Mouse (Mus musculus): ENCODE measurements at regions not wholly inside any gene's neighbourhood (a gene's known extent, or its start where the extent isn't known, plus 50 kb on each side); places are given as distances from the start of the nearest gene placed in this dataset.

DNA sequence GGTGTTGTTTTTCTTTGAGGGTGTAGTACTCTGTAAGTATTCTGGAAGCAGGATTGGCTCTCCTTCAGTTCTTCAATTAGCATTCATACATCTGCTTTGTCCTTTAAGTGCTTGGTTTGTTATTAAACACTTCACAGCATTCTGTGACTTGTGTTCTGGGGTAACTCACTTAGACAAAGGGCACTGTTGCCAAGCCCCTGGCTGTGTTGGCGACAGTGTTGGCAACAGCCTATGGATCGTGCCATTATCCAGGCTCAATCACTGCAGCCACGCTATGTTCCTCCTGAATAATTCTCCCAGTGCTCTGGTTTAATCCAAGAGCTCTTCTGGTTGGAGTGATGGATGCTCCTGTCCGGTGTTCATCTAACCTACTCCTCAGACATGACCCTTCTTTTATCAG, 265.6 kb upstream of the BB014433 start:
- WGBS, result 90% methylated on average over 4 of the region's 4 CpGs
- Histone ChIP-seq H3K4me1 (no peaks in the 10 kb centered on the region), H3K36me3 (no peaks in the 10 kb centered on the region), H3K4me3 (no peak overlapping the region), H3K9me3 (replicated peaks) (no peaks in the 10 kb centered on the region), H3K27me3 (ENCODE audit: low read depth, poor library complexity, severe bottlenecking) (no peaks in the 10 kb centered on the region; the same call in 1 of the 2 replicates), H3K27ac (no peak overlapping the region)
- no peak for DNase-seq (ENCODE audit: low spot score)

DNA sequence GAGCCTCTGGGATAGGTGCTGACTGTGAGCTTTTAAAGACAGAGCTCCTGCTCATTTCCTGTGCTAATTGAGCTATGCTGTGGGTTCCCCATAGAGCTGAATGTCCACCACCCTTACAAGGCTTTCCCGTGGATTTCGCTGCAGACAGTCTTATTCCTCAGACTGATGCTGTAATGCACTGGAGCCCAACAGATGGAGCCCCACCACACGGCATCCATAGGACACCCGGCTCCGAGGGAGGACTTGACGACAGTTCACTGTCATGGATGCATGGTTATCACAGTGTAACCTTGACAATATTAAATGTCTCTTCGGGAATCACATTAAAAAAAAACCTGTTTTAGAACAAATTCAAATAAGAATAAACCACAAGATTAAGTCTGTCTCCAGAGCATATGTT, 265.2 kb upstream of the BB014433 start:
- no peaks in the 10 kb centered on the region; the same call in 1 of the 2 replicates for H3K27me3 ChIP-seq (ENCODE audit: low read depth, poor library complexity, severe bottlenecking)
- H3K4me3 ChIP-seq, result no peak overlapping the region
- no peak overlapping the region for H3K27ac ChIP-seq
- DNase-seq (ENCODE audit: low spot score), result no peak
- 83% methylated on average over 7 of the region's 7 CpGs for WGBS
- H3K36me3 ChIP-seq, result no peaks in the 10 kb centered on the region
- H3K4me1 ChIP-seq, result no peaks in the 10 kb centered on the region
- H3K9me3 ChIP-seq (replicated peaks), result no peaks in the 10 kb centered on the region

DNA sequence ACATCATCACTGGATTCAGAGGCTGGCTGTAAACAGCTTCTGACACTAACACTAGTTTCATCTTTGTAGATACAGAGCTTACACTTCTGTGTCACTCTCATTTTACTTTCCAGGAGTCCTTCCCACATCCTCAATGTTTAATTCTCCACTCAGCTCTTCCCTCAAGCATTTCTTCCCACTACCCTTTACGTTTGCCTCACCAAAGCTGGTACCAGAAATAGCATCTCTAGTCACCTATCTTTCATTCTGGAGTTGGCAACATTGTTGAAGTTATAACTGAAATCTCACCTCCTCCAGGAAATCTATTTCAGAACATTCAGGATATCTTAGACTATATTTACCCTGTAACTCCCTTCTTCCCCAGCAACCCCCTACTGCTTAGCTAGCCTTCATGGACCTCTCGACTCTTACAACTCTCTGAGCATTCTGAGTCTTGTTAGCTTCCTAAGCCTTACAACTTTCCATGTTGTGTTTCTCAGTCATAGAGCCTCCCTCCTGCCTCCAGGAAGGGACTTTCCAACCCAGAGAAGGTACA, 258.3 kb upstream of the BB014433 start:
- Histone ChIP-seq H3K4me1 (no peaks in the 10 kb centered on the region), H3K27ac (no peak overlapping the region), H3K27me3 (ENCODE audit: low read depth, poor library complexity, severe bottlenecking) (no peaks in the 10 kb centered on the region), H3K9me3 (replicated peaks) (no peaks in the 10 kb centered on the region), H3K4me3 (no peak overlapping the region), H3K36me3 (no peaks in the 10 kb centered on the region)
- DNase-seq (ENCODE audit: low spot score), result no peak
- 90% methylated on average over 2 of the region's 2 CpGs for WGBS

DNA sequence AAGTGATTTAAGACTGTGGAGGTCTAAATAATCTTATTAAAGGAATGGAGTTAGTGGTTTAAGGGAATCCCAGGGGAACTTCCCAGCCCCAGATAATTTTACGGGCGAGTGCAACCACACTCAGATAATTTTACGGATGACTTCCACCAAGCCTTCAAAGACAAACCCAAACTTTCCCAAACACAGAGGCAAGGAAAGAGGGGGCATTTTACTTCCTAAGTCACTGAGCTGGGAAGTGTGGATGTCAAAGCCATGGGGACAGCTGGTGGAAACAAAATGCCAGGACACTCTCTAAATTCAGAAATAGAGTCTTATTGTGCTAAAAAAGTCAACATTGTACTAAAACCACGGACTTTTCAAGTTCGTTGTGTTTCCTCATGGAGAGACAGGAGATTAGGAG, 227.9 kb upstream of the BB014433 start:
- 59% methylated on average over 5 of the region's 5 CpGs for WGBS
- H3K27me3 ChIP-seq (ENCODE audit: low read depth, poor library complexity, severe bottlenecking), result 0 out of 2 replicates have a peak, but pooled peaks cover 14% of the 10 kb centered on the region
- H3K36me3 ChIP-seq, result no peaks in the 10 kb centered on the region
- no peak for DNase-seq (ENCODE audit: low spot score)
- no peaks in the 10 kb centered on the region for H3K9me3 ChIP-seq (replicated peaks)
- no peak overlapping the region for H3K4me3 ChIP-seq
- H3K4me1 ChIP-seq, result peaks cover 18% of the 10 kb centered on the region
- no peak overlapping the region for H3K27ac ChIP-seq

DNA sequence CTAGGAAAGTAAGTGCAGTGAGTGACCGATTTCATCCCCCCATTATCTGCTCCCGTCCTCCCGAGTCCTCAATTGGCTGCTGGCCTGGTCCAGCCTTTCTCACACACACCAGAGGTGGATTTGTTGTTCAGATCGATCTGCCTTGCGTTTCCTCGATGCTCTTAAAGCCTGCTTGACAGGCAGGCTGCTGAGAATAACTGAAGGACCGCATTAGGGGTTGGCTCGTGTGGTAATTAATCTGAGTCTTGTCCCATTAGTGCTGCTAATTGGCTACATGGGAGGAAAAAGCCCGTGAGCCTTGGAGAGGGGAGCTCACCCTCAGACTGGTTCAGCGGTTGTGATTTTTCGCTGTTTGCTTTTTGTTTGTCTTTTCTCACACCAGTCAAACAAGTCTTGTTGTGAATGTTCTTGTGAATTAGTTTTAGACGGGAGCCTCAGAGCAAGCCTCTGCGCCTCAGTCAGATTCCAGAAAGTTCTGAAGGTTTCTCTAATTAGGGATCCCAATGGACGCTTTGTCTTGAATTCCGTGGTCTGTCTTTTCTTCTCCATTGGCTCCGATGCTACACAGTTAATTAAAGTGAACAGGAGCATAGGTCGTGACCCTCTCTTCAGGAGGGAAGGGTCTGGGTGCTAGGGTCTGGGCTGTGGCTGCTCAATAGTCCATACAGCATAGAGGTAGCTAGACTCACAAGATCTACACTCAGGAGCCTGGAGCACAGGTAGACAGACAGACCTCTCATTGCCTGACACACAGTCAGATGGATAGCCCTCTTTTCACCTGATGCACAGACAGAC, 226.1 kb upstream of the BB014433 start:
- peak; percentile 32 for DNase-seq (ENCODE audit: low spot score)
- Histone ChIP-seq H3K36me3 (no peaks in the 10 kb centered on the region), H3K4me1 (peaks cover 18% of the 10 kb centered on the region), H3K9me3 (replicated peaks) (no peaks in the 10 kb centered on the region), H3K27me3 (ENCODE audit: low read depth, poor library complexity, severe bottlenecking) (0 out of 2 replicates have a peak, but pooled peaks cover 15% of the 10 kb centered on the region), H3K27ac (no peak overlapping the region), H3K4me3 (no peak overlapping the region)
- WGBS, result 35% methylated on average over 17 of the region's 17 CpGs

DNA sequence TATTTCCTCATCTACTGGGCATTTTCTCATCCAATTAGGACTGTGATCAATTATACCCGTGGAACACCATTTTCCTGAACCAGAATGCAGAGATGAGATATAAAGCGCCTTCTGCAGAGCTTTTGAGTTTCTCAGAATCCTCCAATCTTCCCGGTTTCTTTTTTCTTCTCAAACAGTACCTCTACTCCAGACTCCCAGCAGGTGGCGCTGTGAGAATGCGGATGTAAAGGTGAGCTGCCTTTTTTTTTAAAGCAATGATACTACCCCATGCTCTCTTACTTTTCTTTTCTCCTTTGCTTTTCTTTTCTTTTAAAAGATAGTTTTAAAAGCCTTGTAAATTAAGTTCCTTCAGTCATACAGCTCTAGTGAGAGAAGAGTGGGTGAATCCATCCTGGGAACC, 224.4 kb upstream of the BB014433 start:
- peaks cover 18% of the 10 kb centered on the region for H3K4me1 ChIP-seq
- 10% methylated on average over 5 of the region's 5 CpGs for WGBS
- H3K27ac ChIP-seq, result no peak overlapping the region
- 0 out of 2 replicates have a peak, but pooled peaks cover 15% of the 10 kb centered on the region for H3K27me3 ChIP-seq (ENCODE audit: low read depth, poor library complexity, severe bottlenecking)
- DNase-seq (ENCODE audit: low spot score), result peak; percentile 86
- H3K9me3 ChIP-seq (replicated peaks), result no peaks in the 10 kb centered on the region
- no peaks in the 10 kb centered on the region for H3K36me3 ChIP-seq
- no peak overlapping the region for H3K4me3 ChIP-seq

DNA sequence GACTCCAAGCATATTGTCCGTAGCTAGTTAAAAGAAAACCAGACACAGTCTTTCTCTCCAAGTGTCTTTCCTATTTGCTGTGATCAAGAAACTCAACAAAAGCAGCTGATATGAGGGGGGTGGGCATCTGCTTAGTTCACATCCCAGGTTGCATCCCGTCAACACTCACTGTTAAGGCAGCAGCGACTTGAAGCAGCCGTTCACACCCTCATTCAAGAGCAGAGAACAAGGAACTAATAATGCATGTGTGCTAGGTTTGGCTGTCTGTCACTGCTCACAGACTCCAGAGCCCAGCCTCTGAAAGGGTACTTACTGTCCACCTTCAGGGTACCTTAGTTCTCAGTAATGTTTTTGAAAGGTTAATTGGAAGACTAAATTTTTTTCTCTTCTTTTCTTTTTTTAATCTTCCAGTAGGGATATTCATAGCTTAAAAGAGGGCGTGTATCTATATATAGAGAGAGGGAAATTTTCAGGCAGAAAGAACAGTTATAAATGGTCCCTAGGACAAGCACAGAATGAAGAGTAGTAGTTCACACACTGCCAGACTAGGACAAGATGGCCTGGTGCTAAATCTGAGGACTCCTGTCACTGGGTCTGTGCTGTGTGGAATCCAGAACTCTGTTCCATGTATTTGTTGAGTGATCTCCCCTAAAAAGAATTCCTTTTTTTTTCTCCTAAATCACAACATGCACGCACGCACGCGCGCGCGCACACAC, 199.1 kb upstream of the BB014433 start:
- Histone ChIP-seq H3K27ac (no peak overlapping the region), H3K4me3 (no peak overlapping the region), H3K27me3 (ENCODE audit: low read depth, poor library complexity, severe bottlenecking) (no peaks in the 10 kb centered on the region), H3K36me3 (no peaks in the 10 kb centered on the region), H3K4me1 (no peaks in the 10 kb centered on the region), H3K9me3 (replicated peaks) (no peaks in the 10 kb centered on the region)
- DNase-seq (ENCODE audit: low spot score), result no peak
- 95% methylated on average over 12 of the region's 12 CpGs for WGBS

DNA sequence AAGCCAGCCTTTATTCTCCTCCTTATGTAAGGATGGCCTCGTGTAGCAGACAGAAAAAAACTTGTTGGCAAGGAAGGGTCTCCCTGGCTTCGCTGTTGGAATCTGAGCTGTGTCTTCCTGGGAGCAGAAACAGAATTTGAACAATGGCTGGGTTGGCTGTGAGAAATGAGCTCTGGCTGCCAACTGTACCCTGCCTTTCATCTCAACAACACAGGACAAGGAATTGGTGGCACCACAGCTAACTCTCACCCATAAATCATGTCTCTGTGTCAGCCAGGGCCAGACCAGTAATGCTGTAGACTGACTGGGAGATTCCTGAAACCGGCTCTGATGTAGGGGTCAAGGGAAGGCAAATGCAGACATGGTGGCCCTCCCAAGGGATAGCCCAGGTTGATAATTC, 189.5 kb upstream of the BB014433 start:
- WGBS, result 63% methylated on average over 3 of the region's 3 CpGs

DNA sequence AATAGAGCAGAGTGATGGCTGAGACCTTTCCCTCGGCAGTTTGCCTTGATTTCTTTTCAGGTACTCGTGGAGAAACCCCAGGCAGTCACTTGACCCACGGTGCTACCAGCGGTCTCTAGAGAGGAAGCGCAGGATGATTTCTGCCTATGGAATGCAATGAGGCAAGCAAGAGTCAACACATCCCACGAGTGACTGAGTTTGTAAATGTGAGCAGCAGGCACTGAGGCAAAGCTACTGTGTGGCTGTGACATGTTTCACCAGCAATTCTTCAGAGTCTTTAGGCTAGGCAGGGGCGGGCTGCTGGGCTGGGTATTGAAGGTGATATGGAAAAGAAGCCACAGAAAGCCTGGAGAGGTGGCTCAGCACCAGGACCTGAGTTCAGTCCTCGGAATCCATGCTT, 187.4 kb upstream of the BB014433 start:
- Histone ChIP-seq H3K9me3 (replicated peaks) (no peaks in the 10 kb centered on the region), H3K4me1 (no peaks in the 10 kb centered on the region), H3K27me3 (ENCODE audit: low read depth, poor library complexity, severe bottlenecking) (no peaks in the 10 kb centered on the region), H3K27ac (no peak overlapping the region), H3K4me3 (no peak overlapping the region), H3K36me3 (no peaks in the 10 kb centered on the region)
- DNase-seq (ENCODE audit: low spot score), result no peak
- 74% methylated on average over 8 of the region's 8 CpGs for WGBS

More for the DNA sequence above, 189.5 kb upstream of the BB014433 start:
- no peaks in the 10 kb centered on the region for H3K27me3 ChIP-seq (ENCODE audit: low read depth, poor library complexity, severe bottlenecking)
- no peaks in the 10 kb centered on the region for H3K36me3 ChIP-seq
- no peak overlapping the region for H3K27ac ChIP-seq
- no peak overlapping the region for H3K4me3 ChIP-seq
- no peaks in the 10 kb centered on the region for H3K4me1 ChIP-seq
- no peak for DNase-seq (ENCODE audit: low spot score)
- no peaks in the 10 kb centered on the region for H3K9me3 ChIP-seq (replicated peaks)

DNA sequence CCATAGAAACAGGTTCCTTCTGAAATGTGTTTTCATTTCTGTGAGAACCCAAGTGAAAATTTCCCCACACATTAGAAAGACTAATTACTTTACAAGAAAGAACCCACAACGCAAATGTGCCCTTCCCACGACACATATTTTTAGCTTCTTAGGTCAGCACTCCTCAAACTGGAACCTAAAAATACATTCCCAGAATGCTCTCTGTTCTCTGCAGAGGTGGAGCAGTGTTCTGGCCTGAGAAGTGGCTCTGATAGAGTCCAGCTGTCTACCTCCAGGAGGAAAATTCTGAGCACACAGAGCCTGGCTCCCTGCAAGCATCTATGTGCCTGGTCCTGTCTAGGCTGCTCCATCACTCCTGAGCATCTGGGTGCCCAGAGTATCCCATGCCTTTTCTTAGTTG, 184.3 kb upstream of the BB014433 start:
- H3K36me3 ChIP-seq, result no peaks in the 10 kb centered on the region
- H3K27ac ChIP-seq, result no peak overlapping the region
- no peak for DNase-seq (ENCODE audit: low spot score)
- no peaks in the 10 kb centered on the region for H3K27me3 ChIP-seq (ENCODE audit: low read depth, poor library complexity, severe bottlenecking)
- WGBS, result 92% methylated on average over 2 of the region's 2 CpGs
- H3K4me1 ChIP-seq, result no peaks in the 10 kb centered on the region
- no peak overlapping the region for H3K4me3 ChIP-seq
- H3K9me3 ChIP-seq (replicated peaks), result no peaks in the 10 kb centered on the region

DNA sequence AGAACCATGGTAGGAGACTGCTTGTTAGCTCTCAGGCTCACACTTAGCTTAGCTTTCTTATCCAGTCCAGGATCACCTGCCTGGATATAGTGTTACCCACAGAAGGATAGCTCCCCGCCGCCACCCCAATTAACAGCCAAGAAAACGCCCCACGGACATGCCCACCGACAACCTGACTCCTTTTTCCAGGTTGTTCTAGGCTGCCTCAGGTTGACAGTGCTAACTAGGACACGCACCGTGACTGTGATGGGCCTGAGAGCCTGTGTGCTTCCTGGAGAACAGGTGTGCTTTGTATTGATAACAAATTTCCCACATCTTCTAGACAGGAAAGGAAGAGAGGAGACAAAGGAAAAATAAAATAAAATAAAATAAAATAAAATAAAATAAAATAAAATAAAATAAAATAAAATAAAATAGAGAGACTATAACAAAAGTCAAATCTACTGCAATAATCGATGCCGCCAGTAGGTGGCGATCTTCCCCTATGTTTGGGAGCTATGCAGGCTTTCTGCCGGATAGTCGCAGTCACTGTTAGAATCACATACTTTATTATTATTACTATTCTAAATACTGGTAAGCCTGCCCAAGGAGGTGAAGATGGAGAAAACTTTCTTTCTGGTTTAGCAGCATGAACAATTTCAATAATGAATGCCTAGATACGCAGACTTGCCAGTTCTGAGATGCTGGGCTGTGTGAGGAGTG, 175.5 kb upstream of the BB014433 start:
- H3K4me1 ChIP-seq, result peaks cover 12% of the 10 kb centered on the region; the same call in 1 of the 2 replicates
- no peaks in the 10 kb centered on the region for H3K27me3 ChIP-seq (ENCODE audit: low read depth, poor library complexity, severe bottlenecking)
- H3K4me3 ChIP-seq, result no peak overlapping the region
- H3K9me3 ChIP-seq (replicated peaks), result no peaks in the 10 kb centered on the region
- WGBS, result 42% methylated on average over 13 of the region's 13 CpGs
- H3K27ac ChIP-seq, result no peak overlapping the region
- H3K36me3 ChIP-seq, result no peaks in the 10 kb centered on the region
- peak; percentile 77 for DNase-seq (ENCODE audit: low spot score)

DNA sequence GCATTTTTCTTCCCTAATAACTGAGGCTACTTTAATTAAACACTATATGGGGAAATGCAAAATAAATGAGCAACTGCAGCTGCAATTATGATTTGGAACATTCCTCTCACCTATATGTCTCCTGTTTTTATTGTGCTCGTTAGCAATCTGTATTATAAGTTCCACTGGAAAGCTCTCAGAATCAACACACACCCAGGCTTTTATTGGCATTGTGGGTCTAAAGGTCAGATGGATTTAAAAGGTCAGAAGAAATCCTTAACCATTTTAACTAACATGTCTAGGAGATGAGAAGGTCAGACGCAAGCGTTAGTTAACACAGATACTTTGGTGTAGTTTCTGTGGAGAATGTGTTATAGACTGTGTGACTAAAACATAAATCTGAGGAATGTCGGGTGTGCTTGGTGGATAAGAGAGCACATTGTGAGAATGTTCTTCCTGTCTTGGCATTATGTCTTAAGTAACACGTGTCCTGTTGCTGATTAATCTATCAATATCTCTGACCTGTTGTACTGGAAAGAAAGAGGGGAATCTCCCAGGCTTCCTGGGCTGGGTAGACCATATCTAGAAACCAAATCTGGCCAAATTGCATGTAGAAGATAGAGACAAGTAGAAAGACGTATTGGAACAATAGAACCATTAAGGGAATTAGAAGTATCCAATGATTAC, 164.1 kb upstream of the BB014433 start:
- Histone ChIP-seq H3K36me3 (no peaks in the 10 kb centered on the region), H3K9me3 (replicated peaks) (no peaks in the 10 kb centered on the region), H3K27me3 (ENCODE audit: low read depth, poor library complexity, severe bottlenecking) (no peaks in the 10 kb centered on the region), H3K4me3 (no peak overlapping the region), H3K4me1 (peaks cover 6% of the 10 kb centered on the region; the same call in 1 of the 2 replicates), H3K27ac (no peak overlapping the region)
- no peak for DNase-seq (ENCODE audit: low spot score)
- 68% methylated on average over 6 of the region's 6 CpGs for WGBS

Measured in limb, embryonic 10.5 days (tissue).